Mouse (Mus musculus): ENCODE data around the gene Stip1. TPM values are rescaled to one million over a fixed set of nuclear protein-coding genes. Genes with fewer than 3 reads are reported as not detected.
A peak's percentile ranks its signal among the peaks of the same experiment; 100 is the strongest.

Stip1 gene
- polyA plus RNA-seq (2014; fragmentation: Nextera tagmentation; extraction: Ambion mirVana): 223 and 304 TPM in 2 replicates

GRCm38 (mm10) chr19:7039841-7040636 lies at the start of gene Stip1:
TSS of gene Stip1 (minus strand) at chr19:7039967.
- H3K36me3 ChIP-seq (ENCODE audit: control insufficient read depth, insufficient read depth, low read length): peaks cover 8% of the 10 kb centered on the region
- under 1% methylated on average over 49 of the region's 49 CpGs for WGBS
- H3K4me3 ChIP-seq (ENCODE audit: low read length): peak within 1 kb of the TSS; percentile 85
- peak; percentile 99 for ATAC-seq (ENCODE audit: low FRiP score, low TSS enrichment)
- H3K27ac ChIP-seq (ENCODE audit: low read depth, low read length): peak within 1 kb of the TSS; percentile 93
- H3K4me1 ChIP-seq (ENCODE audit: control insufficient read depth, insufficient read depth, low read length): peaks cover 13% of the 10 kb centered on the region
- H3K4me2 ChIP-seq (replicated peaks; ENCODE audit: low read depth, low read length): peak within 1 kb of the TSS; percentile 84
- no peaks in the 10 kb centered on the region for H3K27me3 ChIP-seq (ENCODE audit: control insufficient read depth, insufficient read depth, low read length)
- H3K9me3 ChIP-seq (ENCODE audit: control insufficient read depth, low read length): no peaks in the 10 kb centered on the region
- peak within 1 kb of the TSS; percentile 90 for H3K9ac ChIP-seq (ENCODE audit: low read depth, low read length)

DNA sequence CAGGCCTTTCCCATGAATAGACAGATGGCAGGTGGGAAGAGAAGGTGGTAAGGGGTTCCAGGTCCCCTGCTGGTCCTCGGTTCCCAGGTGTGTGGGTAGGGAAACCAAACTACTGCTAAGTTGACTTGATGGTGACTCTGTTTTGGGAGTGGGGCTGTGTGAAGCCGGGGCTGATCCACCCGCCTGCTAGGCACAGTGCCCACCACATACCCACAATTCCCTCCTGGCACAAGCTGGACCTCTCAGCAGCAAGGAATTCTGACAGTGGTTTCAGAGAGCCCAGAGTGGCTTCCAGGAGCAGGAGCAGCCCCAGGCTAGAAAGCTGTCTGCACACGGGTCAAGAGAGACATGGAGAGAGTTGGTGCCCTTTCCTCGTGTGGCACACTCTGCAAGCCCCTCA lies 49.3 kb upstream of the Stip1 start:
- ATAC-seq (ENCODE audit: low FRiP score, low TSS enrichment): no peak
- Histone ChIP-seq H3K4me1 (ENCODE audit: control insufficient read depth, insufficient read depth, low read length) (peaks cover 15% of the 10 kb centered on the region; the same call in 1 of the 2 replicates), H3K9me3 (ENCODE audit: control insufficient read depth, low read length) (no peaks in the 10 kb centered on the region), H3K27ac (ENCODE audit: low read depth, low read length) (no peak overlapping the region), H3K27me3 (ENCODE audit: control insufficient read depth, insufficient read depth, low read length) (peaks cover 18% of the 10 kb centered on the region; the same call in 1 of the 2 replicates), H3K4me2 (replicated peaks; ENCODE audit: low read depth, low read length) (no peak overlapping the region), H3K4me3 (ENCODE audit: low read length) (no peak overlapping the region), H3K36me3 (ENCODE audit: control insufficient read depth, insufficient read depth, low read length) (no peaks in the 10 kb centered on the region), H3K9ac (ENCODE audit: low read depth, low read length) (no peak overlapping the region)
- 77% methylated on average over 5 of the region's 5 CpGs for WGBS

GRCm38 (mm10) chr19:7088558-7088957 lies 48.8 kb upstream of the Stip1 start:
- Histone ChIP-seq H3K27me3 (ENCODE audit: control insufficient read depth, insufficient read depth, low read length) (peaks cover 18% of the 10 kb centered on the region; the same call in 1 of the 2 replicates), H3K9ac (ENCODE audit: low read depth, low read length) (no peak overlapping the region), H3K4me1 (ENCODE audit: control insufficient read depth, insufficient read depth, low read length) (peaks cover 15% of the 10 kb centered on the region; the same call in 1 of the 2 replicates), H3K4me3 (ENCODE audit: low read length) (no peak overlapping the region), H3K36me3 (ENCODE audit: control insufficient read depth, insufficient read depth, low read length) (no peaks in the 10 kb centered on the region), H3K9me3 (ENCODE audit: control insufficient read depth, low read length) (no peaks in the 10 kb centered on the region), H3K4me2 (replicated peaks; ENCODE audit: low read depth, low read length) (no peak overlapping the region), H3K27ac (ENCODE audit: low read depth, low read length) (no peak overlapping the region)
- WGBS: 26% methylated on average over 9 of the region's 9 CpGs
- ATAC-seq (ENCODE audit: low FRiP score, low TSS enrichment): no peak

GRCm38 (mm10) chr19:7084734-7085133 lies 45.0 kb upstream of the Stip1 start:
- Histone ChIP-seq H3K4me2 (replicated peaks; ENCODE audit: low read depth, low read length) (no peak overlapping the region), H3K4me3 (ENCODE audit: low read length) (no peak overlapping the region), H3K36me3 (ENCODE audit: control insufficient read depth, insufficient read depth, low read length) (no peaks in the 10 kb centered on the region), H3K9ac (ENCODE audit: low read depth, low read length) (no peak overlapping the region), H3K27me3 (ENCODE audit: control insufficient read depth, insufficient read depth, low read length) (0 out of 2 replicates have a peak, but pooled peaks cover 15% of the 10 kb centered on the region), H3K4me1 (ENCODE audit: control insufficient read depth, insufficient read depth, low read length) (peaks cover 15% of the 10 kb centered on the region; the same call in 1 of the 2 replicates), H3K27ac (ENCODE audit: low read depth, low read length) (no peak overlapping the region), H3K9me3 (ENCODE audit: control insufficient read depth, low read length) (no peaks in the 10 kb centered on the region)
- no peak for ATAC-seq (ENCODE audit: low FRiP score, low TSS enrichment)
- WGBS: 24% methylated on average over 15 of the region's 15 CpGs

DNA sequence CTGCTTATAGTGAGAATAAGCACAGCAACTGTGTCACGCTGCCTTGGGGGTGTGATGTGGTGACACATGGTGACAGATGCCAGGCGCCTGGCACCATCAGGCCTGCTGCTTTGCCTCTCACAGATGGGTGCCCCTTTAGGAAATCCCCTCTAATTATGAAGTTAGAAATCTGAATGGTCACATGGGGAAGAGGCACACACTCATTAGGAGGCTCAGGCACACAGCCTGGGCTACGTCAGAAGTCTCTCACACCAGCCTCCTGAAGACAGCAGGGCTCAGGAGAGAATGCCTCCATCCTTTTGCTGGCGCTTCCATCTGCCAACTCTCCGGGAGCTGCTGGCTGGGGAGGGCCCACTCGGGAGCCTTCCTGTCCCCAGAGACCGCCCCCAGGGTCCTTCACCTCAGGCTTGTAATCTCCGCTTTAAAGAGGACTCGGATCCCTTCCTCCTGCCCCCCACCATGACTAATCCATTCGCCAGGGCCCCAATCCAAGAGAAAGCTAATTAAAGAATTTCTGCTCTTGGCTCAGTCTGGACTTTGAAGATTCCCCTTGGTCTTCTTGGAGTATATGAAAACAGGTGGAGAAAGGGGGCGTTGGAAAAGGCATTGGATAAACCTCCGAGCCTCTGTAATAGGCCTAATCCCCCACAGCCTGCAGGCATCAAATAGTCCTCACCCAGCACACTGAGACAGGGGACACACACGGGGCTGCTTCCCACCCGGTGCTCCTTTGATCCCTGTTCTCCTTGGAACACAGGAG lies 43.4 kb upstream of the Stip1 start:
- Histone ChIP-seq H3K27me3 (ENCODE audit: control insufficient read depth, insufficient read depth, low read length) (0 out of 2 replicates have a peak, but pooled peaks cover 8% of the 10 kb centered on the region), H3K36me3 (ENCODE audit: control insufficient read depth, insufficient read depth, low read length) (no peaks in the 10 kb centered on the region), H3K27ac (ENCODE audit: low read depth, low read length) (no peak overlapping the region), H3K9me3 (ENCODE audit: control insufficient read depth, low read length) (no peaks in the 10 kb centered on the region), H3K4me1 (ENCODE audit: control insufficient read depth, insufficient read depth, low read length) (peaks cover 25% of the 10 kb centered on the region; the same call in 1 of the 2 replicates), H3K4me2 (replicated peaks; ENCODE audit: low read depth, low read length) (no peak overlapping the region), H3K9ac (ENCODE audit: low read depth, low read length) (no peak overlapping the region), H3K4me3 (ENCODE audit: low read length) (no peak overlapping the region)
- WGBS: 50% methylated on average over 14 of the region's 14 CpGs
- no peak for ATAC-seq (ENCODE audit: low FRiP score, low TSS enrichment)

DNA sequence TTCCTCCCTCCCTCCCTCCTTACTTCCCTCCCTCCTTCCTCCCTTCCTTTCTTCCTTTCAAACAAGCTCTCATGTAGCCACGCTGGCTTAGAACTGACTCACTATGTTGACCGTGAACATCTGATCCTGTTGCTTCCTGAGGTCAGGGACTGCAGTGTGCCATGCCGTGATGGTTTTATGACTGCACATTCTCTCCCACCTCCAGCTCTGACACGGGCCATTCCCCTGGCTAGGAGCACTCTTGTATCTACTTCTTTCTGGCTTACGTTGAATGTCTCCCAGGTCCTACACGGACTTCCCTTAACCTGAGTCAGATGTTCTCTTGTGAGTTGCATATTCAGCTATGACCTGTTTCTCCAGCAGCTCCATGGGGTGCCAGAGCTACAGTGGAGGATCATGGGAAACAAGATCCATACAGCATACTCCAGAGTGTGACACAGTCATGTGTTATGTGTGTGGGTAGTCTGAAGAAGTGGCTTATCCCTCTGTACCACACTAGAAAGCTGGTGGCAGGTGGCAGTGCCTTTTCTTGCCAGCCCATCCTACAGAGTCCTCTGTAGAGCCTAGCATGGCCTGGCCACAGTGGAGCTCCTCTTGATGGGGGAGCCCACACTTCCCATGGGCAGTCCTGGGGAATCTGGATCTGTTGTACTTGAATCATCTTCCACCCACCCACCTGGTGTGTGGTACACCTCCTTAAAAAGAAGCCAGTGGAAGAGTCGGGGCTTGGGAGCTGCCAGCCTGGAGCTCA lies 41.9 kb upstream of the Stip1 start:
- Histone ChIP-seq H3K27ac (ENCODE audit: low read depth, low read length) (no peak overlapping the region), H3K4me3 (ENCODE audit: low read length) (no peak overlapping the region), H3K4me1 (ENCODE audit: control insufficient read depth, insufficient read depth, low read length) (peaks cover 29% of the 10 kb centered on the region; the same call in 1 of the 2 replicates), H3K27me3 (ENCODE audit: control insufficient read depth, insufficient read depth, low read length) (0 out of 2 replicates have a peak, but pooled peaks cover 8% of the 10 kb centered on the region), H3K9me3 (ENCODE audit: control insufficient read depth, low read length) (no peaks in the 10 kb centered on the region), H3K4me2 (replicated peaks; ENCODE audit: low read depth, low read length) (no peak overlapping the region), H3K9ac (ENCODE audit: low read depth, low read length) (no peak overlapping the region), H3K36me3 (ENCODE audit: control insufficient read depth, insufficient read depth, low read length) (no peaks in the 10 kb centered on the region)
- 22% methylated on average over 7 of the region's 7 CpGs for WGBS
- peak; percentile 29; the same call in 1 of the 2 replicates for ATAC-seq (ENCODE audit: low FRiP score, low TSS enrichment)

DNA sequence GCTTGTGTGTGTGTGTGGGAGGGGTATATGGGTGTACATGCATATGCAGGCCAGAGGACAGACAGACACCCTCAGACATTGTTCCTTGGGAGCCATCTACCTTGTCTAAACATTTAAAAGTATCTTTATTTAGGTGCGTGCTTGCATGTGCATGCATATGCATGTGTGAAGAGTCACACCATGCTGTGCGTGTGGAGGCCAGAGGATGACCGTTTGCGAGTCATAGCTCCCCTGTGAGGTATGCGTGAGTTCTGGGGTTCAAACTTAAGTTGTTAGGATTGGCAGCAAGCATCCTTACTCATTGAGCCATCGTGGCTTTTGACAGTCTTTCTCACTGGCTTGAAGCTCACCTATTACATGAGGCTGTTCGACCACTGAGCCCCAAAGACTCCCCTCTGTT lies 38.5 kb upstream of the Stip1 start:
- Histone ChIP-seq H3K27me3 (ENCODE audit: control insufficient read depth, insufficient read depth, low read length) (no peaks in the 10 kb centered on the region), H3K9me3 (ENCODE audit: control insufficient read depth, low read length) (no peaks in the 10 kb centered on the region), H3K4me3 (ENCODE audit: low read length) (no peak overlapping the region), H3K27ac (ENCODE audit: low read depth, low read length) (no peak overlapping the region), H3K36me3 (ENCODE audit: control insufficient read depth, insufficient read depth, low read length) (no peaks in the 10 kb centered on the region), H3K4me2 (replicated peaks; ENCODE audit: low read depth, low read length) (no peak overlapping the region), H3K4me1 (ENCODE audit: control insufficient read depth, insufficient read depth, low read length) (peaks cover 39% of the 10 kb centered on the region; the same call in 1 of the 2 replicates), H3K9ac (ENCODE audit: low read depth, low read length) (no peak overlapping the region)
- WGBS: 89% methylated on average over 7 of the region's 7 CpGs
- no peak for ATAC-seq (ENCODE audit: low FRiP score, low TSS enrichment)

DNA sequence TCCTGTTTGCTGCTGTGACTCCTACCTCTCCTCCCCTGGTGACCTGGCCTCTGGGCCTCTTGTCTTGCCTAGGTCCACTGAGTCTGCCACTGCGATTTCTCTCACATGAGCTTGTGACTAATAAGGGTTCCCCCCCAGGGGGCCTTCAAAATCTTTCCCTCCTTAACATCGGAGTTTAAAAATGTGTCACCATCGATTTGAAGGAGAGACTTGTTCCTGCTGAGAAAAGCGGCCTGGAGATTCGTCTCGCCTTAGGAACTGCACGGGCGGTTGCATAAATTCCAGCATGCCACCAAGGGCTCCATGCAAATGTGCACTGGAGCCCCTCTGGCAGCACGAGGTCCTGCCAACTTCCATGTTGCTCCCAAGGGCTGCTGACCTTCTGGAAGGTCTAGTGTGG lies 37.9 kb upstream of the Stip1 start:
- no peak overlapping the region for H3K9ac ChIP-seq (ENCODE audit: low read depth, low read length)
- H3K4me3 ChIP-seq (ENCODE audit: low read length): no peak overlapping the region
- ATAC-seq (ENCODE audit: low FRiP score, low TSS enrichment): no peak
- no peaks in the 10 kb centered on the region for H3K9me3 ChIP-seq (ENCODE audit: control insufficient read depth, low read length)
- H3K4me1 ChIP-seq (ENCODE audit: control insufficient read depth, insufficient read depth, low read length): peaks cover 43% of the 10 kb centered on the region
- H3K27me3 ChIP-seq (ENCODE audit: control insufficient read depth, insufficient read depth, low read length): no peaks in the 10 kb centered on the region
- H3K27ac ChIP-seq (ENCODE audit: low read depth, low read length): no peak overlapping the region
- 39% methylated on average over 9 of the region's 9 CpGs for WGBS
- no peak overlapping the region for H3K4me2 ChIP-seq (replicated peaks; ENCODE audit: low read depth, low read length)
- no peaks in the 10 kb centered on the region for H3K36me3 ChIP-seq (ENCODE audit: control insufficient read depth, insufficient read depth, low read length)

Data from kidney, embryonic 14.5 days (tissue).